Mouse (Mus musculus) spleen, adult 2 months (tissue): ENCODE data around the gene Ciart.

Experiments
- CTCF ChIP-seq: fragments of 200-500 bp; IDR thresholded peaks from 2 replicates; pipeline ENCODE4 v1.5.1; 2011; ENCODE audit warnings: mild to moderate bottlenecking, inconsistent platforms; ENCODE audit not compliant: insufficient read depth, insufficient read length, insufficient replicate concordance; ENCODE audit errors: extremely low read depth
- POLR2A ChIP-seq: fragments of 200-500 bp; IDR thresholded peaks from 2 replicates; pipeline ENCODE4 v1.6.1; 2011; ENCODE audit warnings: low read depth, low read length, inconsistent platforms

GRCm38 (mm10) chr3:95882816-95883425 lies 870 bp upstream of the Ciart start:
- TF ChIP-seq CTCF (peak; percentile 50; the same call in 1 of the 2 replicates), POLR2A (no peak)
